Mouse (Mus musculus) neural tube, embryonic 11.5 days (tissue): Measurements from ENCODE around the gene Cdk9. TPM values are rescaled to one million over a fixed set of nuclear protein-coding genes. Genes with fewer than 3 reads are reported as not detected.

ENCODE experiments used
- ATAC-seq: fragments of 200-750 bp; cut with Nextera tagmentation; 2 replicates; pipeline ENCODE4 v1.8.0; 2017; ENCODE audit warnings: moderate number of reproducible peaks, mild to moderate bottlenecking, moderate TSS enrichment, moderate library complexity; ENCODE audit not compliant: insufficient read depth, low FRiP score, low TSS enrichment
- DNase-seq: peaks from one replicate; pipeline ENCODE4 v3.0.0-alpha.2; 2015; ENCODE audit warnings: low spot score
- H3K27ac ChIP-seq: fragments of 300-500 bp; sonication (generic); 2 replicates; pipeline ENCODE4 v1.5.1; 2014; ENCODE audit warnings: low read depth, mild to moderate bottlenecking, low read length
- H3K27me3 ChIP-seq: fragments of 300-500 bp; sonication (generic); 2 replicates; pipeline ENCODE4 v1.6.1; 2014; ENCODE audit warnings: mild to moderate bottlenecking, low read length, mixed read lengths; ENCODE audit not compliant: control insufficient read depth, insufficient read depth
- H3K36me3 ChIP-seq: fragments of 300-500 bp; sonication (generic); 2 replicates; pipeline ENCODE4 v1.6.1; 2014; ENCODE audit warnings: mild to moderate bottlenecking, low read length, moderate library complexity, mixed read lengths; ENCODE audit not compliant: control insufficient read depth, insufficient read depth
- H3K4me1 ChIP-seq: fragments of 300-500 bp; sonication (generic); 2 replicates; pipeline ENCODE4 v1.6.1; 2014; ENCODE audit warnings: low read length, mixed read lengths; ENCODE audit not compliant: control insufficient read depth, insufficient read depth
- H3K4me2 ChIP-seq: fragments of 300-500 bp; sonication (generic); 2 replicates; pipeline ENCODE4 v1.6.1; 2014; ENCODE audit warnings: low read depth, mild to moderate bottlenecking, moderate library complexity
- H3K4me3 ChIP-seq: fragments of 300-500 bp; sonication (generic); 2 replicates; pipeline ENCODE4 v1.5.1; 2014; ENCODE audit warnings: low read depth, low read length
- H3K9ac ChIP-seq: fragments of 300-500 bp; sonication (generic); 2 replicates; pipeline ENCODE4 v1.6.1; 2014; ENCODE audit warnings: mild to moderate bottlenecking, low read length
- H3K9me3 ChIP-seq: fragments of 300-500 bp; sonication (generic); 2 replicates; pipeline ENCODE4 v1.6.1; 2016; ENCODE audit warnings: low read length; ENCODE audit not compliant: control insufficient read depth
- WGBS: fragments of 180-500 bp; shearing (Covaris S2); extraction: QIAGEN DNeasy Blood & Tissue Kit; methylation state at CpG from one replicate; pipeline ENCODE4 v1.1.7; 2014; 5-methylcytosine and 5-hydroxymethylcytosine counted together
- polyA plus RNA-seq: library from polyadenylated mRNA; unstranded; fragments of >200 nt; fragmentation: Nextera tagmentation; extraction: Ambion mirVana; gene quantifications from 2 replicates; pipeline ENCODE4 v1.2.1, GENCODE M21; 2014

The Cdk9 gene
- polyA plus RNA-seq, 1 experiment from 2014 or later = 84.6 TPM

DNA sequence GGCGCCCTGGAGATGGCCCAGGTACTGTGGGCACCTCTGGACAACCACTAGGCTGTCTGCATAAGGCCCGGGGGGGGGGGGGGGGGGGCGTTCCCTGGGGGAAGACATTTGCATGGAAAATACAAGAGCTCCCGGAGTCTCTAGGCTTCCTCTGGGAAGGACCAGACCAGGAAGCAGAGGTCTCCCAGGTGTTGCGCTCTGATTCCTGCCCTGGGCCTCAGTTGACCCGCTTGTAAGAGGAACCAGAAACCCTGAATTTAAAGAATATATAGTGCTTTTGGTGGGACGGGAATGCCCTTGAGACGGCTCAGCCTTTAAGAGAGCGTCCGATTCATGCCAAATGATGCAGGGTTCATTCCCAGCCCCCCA, 38.8 kb upstream of the Cdk9 start:
- no peaks in the 10 kb centered on the region for H3K27me3 ChIP-seq
- peaks cover 8% of the 10 kb centered on the region for H3K4me1 ChIP-seq
- DNase-seq = no peak
- H3K4me3 ChIP-seq = peak overlapping the region; percentile 29
- peak overlapping the region; percentile 68 for H3K27ac ChIP-seq
- no peak for ATAC-seq
- 24% methylated on average over 10 of the region's 10 CpGs for WGBS
- H3K4me2 ChIP-seq = peak overlapping the region; percentile 47
- peaks cover 3% of the 10 kb centered on the region for H3K36me3 ChIP-seq
- peak overlapping the region; percentile 30; the same call in 1 of the 2 replicates for H3K9ac ChIP-seq
- H3K9me3 ChIP-seq = no peaks in the 10 kb centered on the region

- 0 out of 2 replicates have a peak overlapping the region, but pooled peaks have one; percentile 16 for H3K9ac ChIP-seq
- DNase-seq (peak; percentile 88), ATAC-seq (peak; percentile 75)
- H3K9me3 ChIP-seq = no peaks in the 10 kb centered on the region
- peak overlapping the region; percentile 29 for H3K4me3 ChIP-seq
- H3K4me1 ChIP-seq = peaks cover 8% of the 10 kb centered on the region
- peak overlapping the region; percentile 47 for H3K4me2 ChIP-seq
- peak overlapping the region; percentile 68 for H3K27ac ChIP-seq
- no peaks in the 10 kb centered on the region for H3K27me3 ChIP-seq
- H3K36me3 ChIP-seq = peaks cover 3% of the 10 kb centered on the region
- WGBS = 5% methylated on average over 31 of the region's 31 CpGs
These were observed 38.2 kb upstream of the Cdk9 start for GRCm38 (mm10) chr2:32750887-32751664.

- Histone ChIP-seq H3K9ac (no peak overlapping the region), H3K27me3 (no peaks in the 10 kb centered on the region), H3K9me3 (no peaks in the 10 kb centered on the region), H3K36me3 (peaks cover 3% of the 10 kb centered on the region), H3K4me1 (peaks cover 8% of the 10 kb centered on the region), H3K4me2 (no peak overlapping the region), H3K4me3 (no peak overlapping the region), H3K27ac (no peak overlapping the region; the same call in 1 of the 2 replicates)
- no peak for ATAC-seq
- 74% methylated on average over 7 of the region's 7 CpGs for WGBS
- DNase-seq = no peak
These were observed 37.3 kb upstream of the Cdk9 start for GRCm38 (mm10) chr2:32750199-32750598.

- Histone ChIP-seq H3K4me3 (no peak overlapping the region), H3K4me2 (no peak overlapping the region), H3K27ac (no peak overlapping the region), H3K9ac (no peak overlapping the region), H3K36me3 (peaks cover 3% of the 10 kb centered on the region), H3K4me1 (peaks cover 8% of the 10 kb centered on the region), H3K9me3 (no peaks in the 10 kb centered on the region), H3K27me3 (no peaks in the 10 kb centered on the region)
- WGBS = 92% methylated on average over 16 of the region's 16 CpGs
- no peak for DNase-seq
- ATAC-seq = no peak
These were observed 36.2 kb upstream of the Cdk9 start for GRCm38 (mm10) chr2:32749082-32749481.

DNA sequence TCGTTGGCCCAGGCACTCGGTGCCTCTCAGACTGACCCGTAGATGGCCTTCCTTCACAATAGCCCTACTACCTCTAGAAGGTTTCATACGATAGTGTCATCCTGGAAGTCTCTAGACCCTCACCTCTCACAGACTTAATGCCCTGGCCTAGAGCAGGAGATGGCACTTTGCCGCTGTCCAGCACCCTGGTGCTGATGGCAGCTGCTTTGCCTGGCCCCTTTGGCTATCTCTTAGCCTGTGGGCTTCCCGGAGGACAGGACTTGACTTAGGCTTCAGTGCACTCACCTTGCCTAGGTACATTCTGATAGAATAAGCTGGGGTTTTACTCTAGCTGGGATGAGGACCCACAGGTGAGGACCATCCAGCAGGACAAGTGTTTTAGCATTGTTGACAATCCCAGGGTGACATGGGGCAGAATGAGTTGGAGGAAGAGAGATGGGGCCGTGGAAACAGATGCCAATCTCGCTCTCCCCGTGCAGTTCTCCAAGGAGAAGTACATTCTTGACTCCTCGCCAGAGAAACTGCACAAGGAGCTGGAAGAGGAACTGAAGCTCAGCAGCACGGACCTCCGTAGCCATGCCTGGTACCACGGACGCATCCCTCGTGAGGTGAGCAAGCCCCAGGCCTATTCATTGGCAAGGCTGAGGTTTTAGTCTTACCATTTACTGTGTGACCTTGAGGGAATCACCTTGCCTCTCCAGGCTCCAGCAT, 31.6 kb upstream of the Cdk9 start:
- WGBS = 79% methylated on average over 15 of the region's 15 CpGs
- H3K27ac ChIP-seq = no peak overlapping the region
- H3K36me3 ChIP-seq = peaks cover 2% of the 10 kb centered on the region; the same call in 1 of the 2 replicates
- no peaks in the 10 kb centered on the region for H3K9me3 ChIP-seq
- peaks cover 8% of the 10 kb centered on the region; the same call in 1 of the 2 replicates for H3K27me3 ChIP-seq
- H3K4me3 ChIP-seq = no peak overlapping the region
- no peak overlapping the region for H3K4me2 ChIP-seq
- H3K4me1 ChIP-seq = peaks cover 8% of the 10 kb centered on the region; the same call in 1 of the 2 replicates
- H3K9ac ChIP-seq = no peak overlapping the region
- no peak for DNase-seq
- ATAC-seq = no peak

GRCm38 (mm10) chr2:32742173-32742531, 29.3 kb upstream of the Cdk9 start:
- H3K27me3 ChIP-seq = peaks cover 8% of the 10 kb centered on the region; the same call in 1 of the 2 replicates
- peak; percentile 90 for DNase-seq
- H3K4me3 ChIP-seq = peak overlapping the region; percentile 69
- peak overlapping the region; percentile 71 for H3K9ac ChIP-seq
- peak overlapping the region; percentile 94 for H3K4me2 ChIP-seq
- H3K4me1 ChIP-seq = peaks cover 8% of the 10 kb centered on the region; the same call in 1 of the 2 replicates
- H3K27ac ChIP-seq = peak overlapping the region; percentile 70
- WGBS = under 1% methylated on average over 18 of the region's 18 CpGs
- no peaks in the 10 kb centered on the region for H3K9me3 ChIP-seq
- no peaks in the 10 kb centered on the region; the same call in 1 of the 2 replicates for H3K36me3 ChIP-seq
- peak; percentile 93 for ATAC-seq

- ATAC-seq = peak; percentile 46
- 2% methylated on average over 54 of the region's 58 CpGs for WGBS
- peak overlapping the region; percentile 69 for H3K4me3 ChIP-seq
These were observed 28.6 kb upstream of the Cdk9 start for GRCm38 (mm10) chr2:32741273-32742172.

GRCm38 (mm10) chr2:32740916-32741272, 28.0 kb upstream of the Cdk9 start, which contains the start of gene 6330409D20Rik:
6330409D20Rik (minus strand) TSS chr2:32741016.
- Histone ChIP-seq H3K36me3 (no peaks in the 10 kb centered on the region; the same call in 1 of the 2 replicates), H3K27me3 (peaks cover 8% of the 10 kb centered on the region; the same call in 1 of the 2 replicates), H3K4me3 (peak within 1 kb of the TSS; percentile 69), H3K27ac (peak within 1 kb of the TSS; percentile 70), H3K9me3 (no peaks in the 10 kb centered on the region), H3K9ac (peak within 1 kb of the TSS; percentile 71), H3K4me1 (peaks cover 8% of the 10 kb centered on the region; the same call in 1 of the 2 replicates), H3K4me2 (peak within 1 kb of the TSS; percentile 94)
- no peak for ATAC-seq
- 9% methylated on average over 8 of the region's 11 CpGs for WGBS
- no peak for DNase-seq

More at GRCm38 (mm10) chr2:32741273-32742172, 28.6 kb upstream of the Cdk9 start:
- Histone ChIP-seq H3K9ac (peak overlapping the region; percentile 71), H3K4me2 (peak overlapping the region; percentile 94), H3K27me3 (peaks cover 8% of the 10 kb centered on the region; the same call in 1 of the 2 replicates), H3K36me3 (no peaks in the 10 kb centered on the region; the same call in 1 of the 2 replicates), H3K4me1 (peaks cover 8% of the 10 kb centered on the region; the same call in 1 of the 2 replicates), H3K9me3 (no peaks in the 10 kb centered on the region), H3K27ac (peak overlapping the region; percentile 70)
- peak; percentile 79 for DNase-seq
